Mouse (Mus musculus): Measurements from ENCODE around the gene Lrmp.

- TF ChIP-seq CTCF (IDR thresholded peaks at IDR 0.05; ENCODE audit: borderline replicate concordance, extremely low read depth, insufficient read depth, insufficient read length) (no peak), POLR2A (IDR thresholded peaks at IDR 0.05; ENCODE audit: borderline replicate concordance, extremely low read depth, insufficient read depth, insufficient read length, poor library complexity, severe bottlenecking) (no peak)
Observed at GRCm38 (mm10) chr6:145211376-145212305, 96.2 kb downstream of the Lrmp start.
